Mouse (Mus musculus) spleen, adult 2 months (tissue): ENCODE measurements around the gene Hdac9.

Source experiments
- CTCF ChIP-seq: fragments of 200-500 bp; IDR thresholded peaks from 2 replicates; pipeline ENCODE4 v1.5.1; 2011; ENCODE audit warnings: mild to moderate bottlenecking, inconsistent platforms; ENCODE audit not compliant: insufficient read depth, insufficient read length, insufficient replicate concordance; ENCODE audit errors: extremely low read depth
- POLR2A ChIP-seq: fragments of 200-500 bp; IDR thresholded peaks from 2 replicates; pipeline ENCODE4 v1.6.1; 2011; ENCODE audit warnings: low read depth, low read length, inconsistent platforms

DNA sequence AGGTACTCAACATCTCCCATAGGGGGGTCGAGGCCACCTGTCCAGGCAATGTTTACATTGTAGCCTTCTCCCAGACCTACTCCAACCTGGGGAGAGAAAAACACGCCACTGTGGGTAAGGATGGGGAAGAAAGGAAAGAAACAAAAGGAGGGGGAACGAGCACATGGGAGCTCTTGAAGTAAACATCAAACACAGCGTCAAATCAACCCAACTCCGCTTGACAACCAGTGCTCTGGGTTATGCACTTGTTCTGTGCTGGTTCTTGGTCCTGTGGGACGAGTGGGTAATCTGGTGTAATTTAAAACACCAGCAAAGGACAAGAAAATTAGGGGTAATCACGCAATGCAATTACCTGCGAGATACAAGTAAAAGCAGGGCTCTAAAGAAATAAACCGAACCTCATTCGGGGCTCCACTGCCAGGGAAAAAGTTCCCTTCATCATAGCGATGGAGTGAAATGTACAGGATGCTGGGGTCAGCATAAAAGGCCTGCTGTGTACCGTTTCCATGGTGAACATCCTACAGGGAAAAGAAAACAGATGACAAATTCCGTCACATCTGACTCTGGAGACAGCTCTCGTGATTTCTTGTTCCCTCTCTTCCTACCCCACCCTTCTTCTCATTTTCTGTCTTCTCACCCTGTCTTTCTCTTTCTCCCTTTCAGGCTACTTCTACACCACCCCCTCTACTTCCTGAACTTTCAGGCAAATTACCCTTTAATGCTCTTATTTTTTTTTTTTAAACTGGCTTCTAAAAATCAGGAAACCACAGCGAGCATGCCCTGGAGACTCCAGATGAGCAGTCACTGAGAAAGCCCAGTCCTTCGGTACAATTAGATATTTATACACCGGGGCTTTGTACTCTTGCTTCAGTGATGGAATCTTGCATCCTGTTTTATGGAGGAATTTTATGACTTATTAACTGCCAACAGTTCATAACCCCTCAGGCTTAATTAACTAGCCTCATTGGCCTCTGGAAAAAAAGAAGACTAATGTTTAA, 701.6 kb downstream of the Hdac9 start:
- TF ChIP-seq CTCF (no peak), POLR2A (no peak)
